Mouse (Mus musculus): ENCODE measurements around the gene Ces2e.

DNA sequence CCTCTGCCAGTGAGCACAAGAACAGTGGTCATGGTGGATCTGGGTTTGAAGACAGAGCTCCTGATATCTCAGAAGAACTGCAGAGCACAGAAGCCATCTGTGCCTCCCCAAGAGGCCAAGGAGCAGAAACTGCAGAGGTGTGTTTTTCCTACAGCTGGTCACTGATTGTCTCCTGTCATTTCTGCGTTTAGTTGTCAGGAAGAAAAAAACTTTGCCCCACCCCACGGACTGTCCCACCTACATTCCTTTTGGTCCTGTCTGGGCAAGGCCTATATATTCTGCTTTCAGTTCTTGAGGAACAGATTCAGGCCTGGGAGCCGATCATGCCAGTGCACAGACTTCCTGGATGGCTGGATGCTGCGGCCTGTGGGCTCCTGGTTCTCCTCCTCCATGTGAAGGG lies 21.0 kb downstream of the Ces2e start, which contains the start of gene Ces2f:
- TF ChIP-seq CTCF (IDR thresholded peaks at IDR 0.05; ENCODE audit: insufficient read depth, low read depth, low read length) (no peak), POLR2A (IDR thresholded peaks at IDR 0.05; ENCODE audit: insufficient read depth, low read depth, low read length) (no peak)
